Mouse (Mus musculus) liver, adult 2 months (tissue): ENCODE results near the gene Gm973.

ENCODE experiments used
- CTCF ChIP-seq: fragments of 200-500 bp; IDR thresholded peaks from 2 replicates; pipeline ENCODE4 v1.5.1; 2011; ENCODE audit warnings: low read depth, low read length, control low read depth
- POLR2A ChIP-seq: fragments of 200-500 bp; IDR thresholded peaks from 2 replicates; pipeline ENCODE4 v1.6.1; 2011; ENCODE audit warnings: low read length, control low read depth; ENCODE audit not compliant: insufficient read depth; ENCODE audit errors: extremely low read depth

DNA sequence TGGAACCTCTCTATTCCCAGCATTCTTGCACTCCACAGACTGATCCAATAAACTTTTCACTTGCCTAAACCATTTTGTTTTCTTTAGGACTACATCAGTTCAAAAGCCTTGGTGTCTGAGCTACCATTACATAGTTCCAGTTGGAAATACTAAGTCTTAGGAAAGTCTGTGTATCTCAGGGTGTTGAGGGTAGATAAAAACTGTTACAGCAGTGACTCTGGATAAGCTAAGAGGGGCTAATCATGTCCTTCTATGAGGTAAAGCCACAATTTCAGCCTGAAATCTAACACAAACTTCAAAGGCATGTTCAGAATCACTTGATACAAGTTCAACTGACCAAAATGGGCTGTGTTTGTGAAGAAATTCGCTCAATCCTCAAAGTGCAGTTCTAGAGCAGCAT lies 120.3 kb downstream of the Gm973 start:
- no peak for TF ChIP-seq CTCF
- TF ChIP-seq POLR2A = no peak
